Mouse (Mus musculus): ENCODE data around the gene Cd83.

Cd83 gene

GRCm38 (mm10) chr13:43774605-43775426, 9.8 kb upstream of the Cd83 start:
- DNase-seq (ENCODE audit: low read depth, low spot score): no peak

- no peak for DNase-seq (ENCODE audit: low read depth, low spot score)
These were observed 9.2 kb upstream of the Cd83 start for GRCm38 (mm10) chr13:43775427-43775733.

GRCm38 (mm10) chr13:43777321-43778002, 7.1 kb upstream of the Cd83 start:
- DNase-seq (ENCODE audit: low read depth, low spot score): no peak

GRCm38 (mm10) chr13:43778021-43778649, 6.4 kb upstream of the Cd83 start:
- no peak for DNase-seq (ENCODE audit: low read depth, low spot score)

- no peak for DNase-seq (ENCODE audit: low read depth, low spot score)
These were observed 5.6 kb upstream of the Cd83 start for GRCm38 (mm10) chr13:43778971-43779370.

- no peak for DNase-seq (ENCODE audit: low read depth, low spot score)
These were observed 4.5 kb upstream of the Cd83 start for GRCm38 (mm10) chr13:43780071-43780470.

- no peak for DNase-seq (ENCODE audit: low read depth, low spot score)
These were observed 1.1 kb downstream of the Cd83 start for GRCm38 (mm10) chr13:43785712-43786072.

GRCm38 (mm10) chr13:43786171-43786795, 1.7 kb downstream of the Cd83 start:
- peak; percentile 60 for DNase-seq (ENCODE audit: low read depth, low spot score)

GRCm38 (mm10) chr13:43787262-43787661, 2.7 kb downstream of the Cd83 start:
- peak; percentile 72 for DNase-seq (ENCODE audit: low read depth, low spot score)

- DNase-seq (ENCODE audit: low read depth, low spot score): no peak
These were observed 3.5 kb downstream of the Cd83 start for GRCm38 (mm10) chr13:43788071-43788470.

GRCm38 (mm10) chr13:43788983-43789645, 4.5 kb downstream of the Cd83 start:
- no peak for DNase-seq (ENCODE audit: low read depth, low spot score)

GRCm38 (mm10) chr13:43790229-43791001, 5.8 kb downstream of the Cd83 start:
- no peak for DNase-seq (ENCODE audit: low read depth, low spot score)

- DNase-seq (ENCODE audit: low read depth, low spot score): no peak
These were observed 10.8 kb downstream of the Cd83 start for GRCm38 (mm10) chr13:43795334-43795733.

- no peak for DNase-seq (ENCODE audit: low read depth, low spot score)
These were observed 14.1 kb downstream of the Cd83 start for GRCm38 (mm10) chr13:43798655-43799054.

GRCm38 (mm10) chr13:43800136-43800535, 15.6 kb downstream of the Cd83 start:
- no peak for DNase-seq (ENCODE audit: low read depth, low spot score)

- no peak for DNase-seq (ENCODE audit: low read depth, low spot score)
These were observed 17.4 kb downstream of the Cd83 start for GRCm38 (mm10) chr13:43801961-43802360.

- DNase-seq (ENCODE audit: low read depth, low spot score): no peak
These were observed 18.0 kb downstream of the Cd83 start for GRCm38 (mm10) chr13:43802361-43803137.

- DNase-seq (ENCODE audit: low read depth, low spot score): no peak
These were observed 20.1 kb downstream of the Cd83 start for GRCm38 (mm10) chr13:43804648-43805047.

- DNase-seq (ENCODE audit: low read depth, low spot score): no peak
These were observed 20.7 kb downstream of the Cd83 start for GRCm38 (mm10) chr13:43805159-43805758.

Data from forelimb bud, embryonic 11.5 days (tissue).